Mouse (Mus musculus): ENCODE measurements at regions not wholly inside any gene's neighbourhood (a gene's known extent, or its start where the extent isn't known, plus 50 kb on each side); places are given as distances from the start of the nearest gene placed in this dataset.

- no peak for TF ChIP-seq POLR2A (IDR thresholded peaks at IDR 0.05; ENCODE audit: low read depth, low read length)
- TF ChIP-seq CTCF (conservative IDR thresholded peaks at IDR 0.05; ENCODE audit: insufficient read depth, insufficient read length, low read depth, low read length), result no peak
These were observed 65.4 kb upstream of the Emcn start for GRCm38 (mm10) chr3:137275444-137275843.

All from kidney, adult 2 months (tissue).